Mouse (Mus musculus): ENCODE measurements at regions not wholly inside any gene's neighbourhood (a gene's known extent, or its start where the extent isn't known, plus 50 kb on each side); places are given as distances from the start of the nearest gene placed in this dataset.
A peak's percentile ranks its signal among the peaks of the same experiment; 100 is the strongest.

GRCm38 (mm10) chr6:60217840-60218239 lies 611.8 kb downstream of the Snca start:
- Histone ChIP-seq H3K4me1 (replicated peaks; ENCODE audit: control insufficient read depth, insufficient read depth, low read length) (no peaks in the 10 kb centered on the region), H3K27me3 (ENCODE audit: control insufficient read depth, insufficient read depth, low read length) (no peaks in the 10 kb centered on the region), H3K9ac (no peak overlapping the region), H3K4me3 (replicated peaks; ENCODE audit: low read length) (no peak overlapping the region), H3K9me3 (ENCODE audit: control insufficient read depth, low read length) (no peaks in the 10 kb centered on the region), H3K27ac (no peak overlapping the region), H3K4me2 (replicated peaks) (no peak overlapping the region), H3K36me3 (replicated peaks; ENCODE audit: control insufficient read depth, insufficient read depth) (no peaks in the 10 kb centered on the region)
- ATAC-seq (ENCODE audit: low FRiP score), result no peak
- no peak for DNase-seq (ENCODE audit: low spot score)

DNA sequence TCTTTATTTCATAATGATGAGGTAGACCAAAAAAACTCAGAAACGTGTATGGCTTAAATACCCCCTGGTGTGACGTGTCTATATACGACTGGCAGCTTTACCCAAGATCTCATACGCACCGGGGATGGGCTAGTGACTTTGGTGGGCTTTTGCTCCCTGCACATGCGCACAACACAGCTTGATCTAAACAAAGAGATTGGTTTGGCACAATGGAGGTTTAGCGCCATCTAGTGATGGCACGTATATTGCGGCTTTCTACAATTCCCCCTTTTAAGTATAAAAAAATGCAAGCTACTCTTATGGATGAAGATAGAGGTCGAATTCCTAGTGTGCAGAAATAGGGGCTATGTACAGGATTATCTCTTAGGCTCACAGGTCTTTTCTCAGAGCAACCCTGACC lies 628.1 kb downstream of the Snca start:
- WGBS, result 73% methylated on average over 10 of the region's 10 CpGs
- Histone ChIP-seq H3K9me3 (ENCODE audit: control insufficient read depth, low read length) (0 out of 2 replicates have a peak, but pooled peaks cover 7% of the 10 kb centered on the region), H3K9ac (no peak overlapping the region), H3K27me3 (ENCODE audit: control insufficient read depth, insufficient read depth, low read length) (no peaks in the 10 kb centered on the region), H3K4me3 (replicated peaks; ENCODE audit: low read length) (no peak overlapping the region), H3K36me3 (replicated peaks; ENCODE audit: control insufficient read depth, insufficient read depth) (no peaks in the 10 kb centered on the region), H3K4me2 (replicated peaks) (no peak overlapping the region), H3K27ac (no peak overlapping the region), H3K4me1 (replicated peaks; ENCODE audit: control insufficient read depth, insufficient read depth, low read length) (no peaks in the 10 kb centered on the region)
- DNase-seq (ENCODE audit: low spot score) (peak; percentile 46), ATAC-seq (ENCODE audit: low FRiP score) (no peak)
